Mouse (Mus musculus) liver, embryonic 12.5 days (tissue): ENCODE measurements around the gene Gm28635. TPM values are rescaled to one million over a fixed set of nuclear protein-coding genes. Genes with fewer than 3 reads are reported as not detected.

Experiments used
- ATAC-seq: fragments of 200-750 bp; cut with Nextera tagmentation; 2 replicates; pipeline ENCODE4 v1.8.0; 2017; ENCODE audit warnings: moderate number of reproducible peaks, mild to moderate bottlenecking, moderate library complexity
- H3K27ac ChIP-seq: fragments of 300-500 bp; sonication (generic); 2 replicates; pipeline ENCODE4 v1.5.1; 2016; ENCODE audit warnings: mild to moderate bottlenecking
- H3K27me3 ChIP-seq: fragments of 300-500 bp; sonication (generic); replicated peaks from 2 replicates; pipeline ENCODE4 v1.6.1; 2016; ENCODE audit warnings: mild to moderate bottlenecking, moderate library complexity
- H3K36me3 ChIP-seq: fragments of 300-500 bp; sonication (generic); 2 replicates; pipeline ENCODE4 v1.6.1; 2016; ENCODE audit warnings: mild to moderate bottlenecking, moderate library complexity
- H3K4me1 ChIP-seq: fragments of 300-500 bp; sonication (generic); 2 replicates; pipeline ENCODE4 v1.6.1; 2016
- H3K4me2 ChIP-seq: fragments of 300-500 bp; sonication (generic); 2 replicates; pipeline ENCODE4 v1.6.1; 2016; ENCODE audit warnings: mild to moderate bottlenecking, moderate library complexity
- H3K4me3 ChIP-seq: fragments of 300-500 bp; sonication (generic); 2 replicates; pipeline ENCODE4 v1.5.1; 2016; ENCODE audit warnings: mild to moderate bottlenecking, moderate library complexity
- H3K9ac ChIP-seq: fragments of 300-500 bp; sonication (generic); 2 replicates; pipeline ENCODE4 v1.6.1; 2016; ENCODE audit warnings: mild to moderate bottlenecking, moderate library complexity
- H3K9me3 ChIP-seq: fragments of 300-500 bp; sonication (generic); replicated peaks from 2 replicates; pipeline ENCODE4 v1.6.1; 2016; ENCODE audit warnings: mild to moderate bottlenecking, moderate library complexity
- WGBS: fragments of 180-500 bp; shearing (Covaris S2); methylation state at CpG from one replicate; pipeline ENCODE4 v1.1.7; 2016; ENCODE audit not compliant: insufficient replicate concordance; 5-methylcytosine and 5-hydroxymethylcytosine counted together
- polyA plus RNA-seq: library from polyadenylated mRNA; unstranded; fragments of >200 nt; fragmentation: Nextera tagmentation; extraction: Ambion mirVana; gene quantifications from 2 replicates; pipeline ENCODE4 v1.2.1, GENCODE M21; 2016

Gene Gm28635
- polyA plus RNA-seq, 1 experiment from 2014 or later: not detected

DNA sequence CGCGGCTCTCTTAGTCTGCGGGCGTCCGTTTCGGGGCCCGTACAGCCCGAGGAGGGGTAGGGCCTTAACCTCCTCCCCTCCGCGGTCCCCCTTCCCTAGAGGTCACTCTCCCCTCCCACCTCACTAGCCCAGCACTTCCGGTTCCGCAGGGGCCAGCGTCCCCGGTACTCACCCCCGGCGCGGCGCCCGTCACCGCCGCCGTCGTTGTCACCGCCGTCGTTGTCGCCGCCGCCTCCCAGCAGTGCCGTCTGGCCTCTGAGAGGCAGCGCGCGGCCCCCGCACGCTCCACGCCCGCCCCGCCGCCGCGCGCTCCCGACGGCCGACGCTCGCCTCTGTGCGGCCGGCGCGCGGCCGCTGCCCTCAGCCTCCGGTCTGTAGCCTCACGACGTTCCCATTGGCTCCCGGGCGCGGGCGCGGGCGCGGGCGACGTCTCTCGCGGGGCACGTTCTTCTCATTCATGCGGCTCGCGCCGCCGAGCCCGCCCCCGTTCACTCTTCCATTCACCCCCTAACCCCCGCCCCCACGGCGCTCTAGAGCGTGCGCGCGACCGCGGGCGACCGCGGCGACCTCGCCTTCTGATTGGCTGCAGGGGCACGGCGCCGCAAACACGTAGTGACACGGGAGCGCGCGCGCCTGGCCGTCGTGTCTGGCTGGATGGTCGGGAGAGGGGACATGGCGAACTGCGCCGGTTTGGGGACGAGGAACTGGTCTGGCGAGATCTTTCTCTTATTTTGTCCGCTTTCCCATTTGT lies 37.1 kb upstream of the Gm28635 start, which contains the start of gene Zdhhc5:
TSS of gene Zdhhc5 (minus strand) at position 370 of the 751 bp plus-strand sequence.
- Histone ChIP-seq H3K27me3 (no peaks in the 10 kb centered on the region), H3K36me3 (peaks cover 18% of the 10 kb centered on the region), H3K4me2 (peak within 1 kb of the TSS; percentile 83), H3K9me3 (no peaks in the 10 kb centered on the region), H3K4me1 (peaks cover 48% of the 10 kb centered on the region), H3K27ac (peak within 1 kb of the TSS; percentile 98), H3K9ac (peak within 1 kb of the TSS; percentile 96), H3K4me3 (peak within 1 kb of the TSS; percentile 99)
- peak; percentile 91 for ATAC-seq
- WGBS: under 1% methylated on average over 102 of the region's 107 CpGs

- no peak for ATAC-seq
- peak overlapping the region; percentile 99 for H3K4me3 ChIP-seq
These were observed 36.6 kb upstream of the Gm28635 start for GRCm38 (mm10) chr2:84714422-84714810.

GRCm38 (mm10) chr2:84711898-84712297 lies 34.1 kb upstream of the Gm28635 start:
- no peak for ATAC-seq
- WGBS: 88% methylated on average over 2 of the region's 2 CpGs
- no peaks in the 10 kb centered on the region for H3K9me3 ChIP-seq
- H3K4me1 ChIP-seq: peaks cover 45% of the 10 kb centered on the region
- no peak overlapping the region for H3K9ac ChIP-seq
- H3K27me3 ChIP-seq: no peaks in the 10 kb centered on the region
- H3K36me3 ChIP-seq: peaks cover 49% of the 10 kb centered on the region
- H3K4me2 ChIP-seq: peak overlapping the region; percentile 8; the same call in 1 of the 2 replicates
- H3K27ac ChIP-seq: no peak overlapping the region
- no peak overlapping the region for H3K4me3 ChIP-seq

More at GRCm38 (mm10) chr2:84714422-84714810, 36.6 kb upstream of the Gm28635 start:
- peaks cover 52% of the 10 kb centered on the region for H3K4me1 ChIP-seq
- 0% methylated on average over 22 of the region's 26 CpGs for WGBS
- H3K36me3 ChIP-seq: peaks cover 23% of the 10 kb centered on the region
- H3K27me3 ChIP-seq: no peaks in the 10 kb centered on the region
- H3K9ac ChIP-seq: peak overlapping the region; percentile 96
- H3K4me2 ChIP-seq: peak overlapping the region; percentile 83
- no peaks in the 10 kb centered on the region for H3K9me3 ChIP-seq
- H3K27ac ChIP-seq: peak overlapping the region; percentile 98

- H3K36me3 ChIP-seq: peaks cover 90% of the 10 kb centered on the region
- no peak overlapping the region for H3K9ac ChIP-seq
- peaks cover 57% of the 10 kb centered on the region for H3K4me1 ChIP-seq
These were observed 29.7 kb upstream of the Gm28635 start for GRCm38 (mm10) chr2:84707523-84707922.

GRCm38 (mm10) chr2:84705295-84705694 lies 27.5 kb upstream of the Gm28635 start:
- Histone ChIP-seq H3K4me1 (peaks cover 45% of the 10 kb centered on the region), H3K4me3 (no peak overlapping the region), H3K9me3 (no peaks in the 10 kb centered on the region), H3K27me3 (no peaks in the 10 kb centered on the region), H3K36me3 (peaks cover 91% of the 10 kb centered on the region), H3K4me2 (no peak overlapping the region), H3K27ac (no peak overlapping the region), H3K9ac (no peak overlapping the region)
- WGBS: 71% methylated on average over 1 of the region's 1 CpGs
- ATAC-seq: 0 out of 2 replicates have a peak, but pooled peaks have one; percentile 46

More at GRCm38 (mm10) chr2:84707523-84707922, 29.7 kb upstream of the Gm28635 start:
- 66% methylated on average over 1 of the region's 1 CpGs for WGBS
- Histone ChIP-seq H3K4me2 (no peak overlapping the region), H3K27me3 (no peaks in the 10 kb centered on the region), H3K9me3 (no peaks in the 10 kb centered on the region), H3K27ac (no peak overlapping the region), H3K4me3 (no peak overlapping the region)
- no peak for ATAC-seq

GRCm38 (mm10) chr2:84704329-84704728 lies 26.5 kb upstream of the Gm28635 start:
- no peak overlapping the region for H3K4me3 ChIP-seq
- H3K27me3 ChIP-seq: no peaks in the 10 kb centered on the region
- H3K4me1 ChIP-seq: peaks cover 37% of the 10 kb centered on the region
- no peak overlapping the region for H3K9ac ChIP-seq
- H3K36me3 ChIP-seq: peaks cover 91% of the 10 kb centered on the region
- no peak overlapping the region for H3K4me2 ChIP-seq
- 65% methylated on average over 5 of the region's 5 CpGs for WGBS
- H3K27ac ChIP-seq: no peak overlapping the region
- ATAC-seq: no peak
- no peaks in the 10 kb centered on the region for H3K9me3 ChIP-seq

DNA sequence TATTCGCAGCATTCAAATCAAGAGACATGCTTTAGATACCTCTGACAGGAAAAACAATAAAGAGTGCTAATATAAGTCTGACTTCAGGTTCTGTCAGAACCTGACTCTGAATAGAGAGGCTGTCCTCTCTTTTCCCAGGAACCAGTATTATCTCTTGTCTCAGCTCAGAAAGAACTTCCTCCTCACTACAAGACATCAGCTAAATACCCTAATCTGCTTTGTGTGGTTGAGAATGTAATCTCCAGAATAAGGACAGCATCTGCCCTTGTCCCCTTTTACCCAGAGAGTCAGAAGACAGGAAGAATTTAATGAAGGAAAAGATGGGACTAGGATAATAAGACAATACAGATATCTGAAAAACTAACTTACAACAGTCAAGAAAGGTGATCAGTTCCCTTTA lies 25.7 kb upstream of the Gm28635 start:
- no peak overlapping the region for H3K4me2 ChIP-seq
- no peaks in the 10 kb centered on the region for H3K27me3 ChIP-seq
- H3K36me3 ChIP-seq: peaks cover 91% of the 10 kb centered on the region
- H3K4me3 ChIP-seq: no peak overlapping the region
- WGBS: 65% methylated on average over 1 of the region's 1 CpGs
- no peak overlapping the region for H3K27ac ChIP-seq
- H3K4me1 ChIP-seq: peaks cover 36% of the 10 kb centered on the region
- no peaks in the 10 kb centered on the region for H3K9me3 ChIP-seq
- H3K9ac ChIP-seq: no peak overlapping the region
- peak; percentile 44; the same call in 1 of the 2 replicates for ATAC-seq

- H3K9ac ChIP-seq: no peak overlapping the region
- no peaks in the 10 kb centered on the region for H3K27me3 ChIP-seq
- no peak overlapping the region for H3K27ac ChIP-seq
- H3K9me3 ChIP-seq: no peaks in the 10 kb centered on the region
- WGBS: 80% methylated on average over 5 of the region's 5 CpGs
- no peak overlapping the region for H3K4me3 ChIP-seq
- no peak overlapping the region for H3K4me2 ChIP-seq
- no peak for ATAC-seq
- peaks cover 91% of the 10 kb centered on the region for H3K36me3 ChIP-seq
- no peaks in the 10 kb centered on the region for H3K4me1 ChIP-seq
These were observed 17.3 kb upstream of the Gm28635 start for GRCm38 (mm10) chr2:84695007-84695695.

DNA sequence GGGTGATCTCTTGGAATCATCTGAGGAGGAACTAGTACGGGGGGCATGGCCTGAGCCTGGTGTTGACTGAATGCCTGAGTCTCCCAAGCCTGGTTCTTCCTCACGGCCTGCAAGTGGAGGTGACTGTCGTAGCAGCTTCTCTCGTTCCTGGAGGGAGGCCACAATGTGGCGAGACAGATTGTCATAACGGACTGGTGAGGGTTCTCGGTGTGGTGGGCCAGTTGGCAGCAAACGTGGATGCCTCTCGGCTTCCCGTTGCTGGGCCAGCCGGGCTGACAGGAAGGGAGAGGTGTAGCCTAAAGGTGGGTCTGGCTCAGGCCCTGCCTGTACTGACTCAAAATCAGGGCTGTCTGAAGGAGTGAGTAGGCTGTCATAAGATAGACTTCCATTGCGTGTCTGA lies 12.2 kb upstream of the Gm28635 start:
- ATAC-seq: peak; percentile 35

GRCm38 (mm10) chr2:84688080-84688844 lies 10.4 kb upstream of the Gm28635 start:
- no peaks in the 10 kb centered on the region for H3K27me3 ChIP-seq
- 50% methylated on average over 2 of the region's 2 CpGs for WGBS
- no peak overlapping the region for H3K4me3 ChIP-seq
- no peak overlapping the region for H3K9ac ChIP-seq
- H3K4me2 ChIP-seq: no peak overlapping the region
- peak overlapping the region; percentile 43; the same call in 1 of the 2 replicates for H3K27ac ChIP-seq
- H3K4me1 ChIP-seq: peaks cover 24% of the 10 kb centered on the region
- H3K9me3 ChIP-seq: no peaks in the 10 kb centered on the region
- H3K36me3 ChIP-seq: peaks cover 91% of the 10 kb centered on the region
- no peak; the same call in 1 of the 2 replicates for ATAC-seq

More for the DNA sequence above, 12.2 kb upstream of the Gm28635 start:
- Histone ChIP-seq H3K27ac (no peak overlapping the region), H3K4me2 (no peak overlapping the region), H3K9ac (no peak overlapping the region), H3K4me3 (no peak overlapping the region), H3K36me3 (peaks cover 96% of the 10 kb centered on the region), H3K9me3 (no peaks in the 10 kb centered on the region), H3K4me1 (peaks cover 13% of the 10 kb centered on the region), H3K27me3 (no peaks in the 10 kb centered on the region)
- WGBS: 81% methylated on average over 12 of the region's 12 CpGs

DNA sequence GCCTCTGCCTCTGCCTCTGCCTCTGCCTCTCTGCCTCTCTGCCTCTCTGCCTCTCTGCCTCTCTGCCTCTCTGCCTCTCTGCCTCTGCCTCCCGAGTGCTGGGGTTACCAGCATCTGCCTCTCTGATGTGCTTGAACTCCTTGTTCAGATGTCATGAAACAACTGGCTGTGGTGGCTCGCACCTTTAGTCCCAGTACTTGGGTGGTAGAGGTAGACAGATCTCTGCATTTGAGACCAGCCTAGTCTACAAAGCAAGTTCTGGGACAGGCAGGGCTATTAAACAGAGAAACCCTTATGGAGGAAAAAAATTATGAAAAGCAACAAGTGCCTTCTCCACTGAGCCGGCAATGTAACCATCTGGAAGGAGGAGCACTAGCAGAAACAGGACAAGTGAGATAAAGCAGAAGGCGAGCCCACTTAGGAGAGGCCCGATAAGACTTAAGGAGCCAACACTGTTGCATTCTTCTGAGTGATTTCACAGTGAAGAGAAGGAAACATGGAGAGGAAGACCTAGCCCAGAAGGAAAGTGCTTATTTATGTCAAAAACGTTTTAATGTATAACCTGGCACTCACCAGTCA lies 4.9 kb upstream of the Gm28635 start:
- peak; percentile 64 for ATAC-seq
- H3K4me3 ChIP-seq: peak overlapping the region; percentile 43
- peaks cover 54% of the 10 kb centered on the region for H3K36me3 ChIP-seq

More for the DNA sequence above, 4.9 kb upstream of the Gm28635 start:
- Histone ChIP-seq H3K9me3 (no peaks in the 10 kb centered on the region), H3K27me3 (no peaks in the 10 kb centered on the region), H3K4me2 (peak overlapping the region; percentile 71), H3K27ac (peak overlapping the region; percentile 99), H3K4me1 (peaks cover 47% of the 10 kb centered on the region), H3K9ac (peak overlapping the region; percentile 74)
- WGBS: 24% methylated on average over 6 of the region's 6 CpGs
